Mouse (Mus musculus): Measurements from ENCODE around the gene Ssbp3. TPM values are rescaled to one million over a fixed set of nuclear protein-coding genes. Genes with fewer than 3 reads are reported as not detected.

Ssbp3 gene
- 10 to 100 TPM; 38.7 to 39.4 TPM for total RNA-seq (2021)

DNA sequence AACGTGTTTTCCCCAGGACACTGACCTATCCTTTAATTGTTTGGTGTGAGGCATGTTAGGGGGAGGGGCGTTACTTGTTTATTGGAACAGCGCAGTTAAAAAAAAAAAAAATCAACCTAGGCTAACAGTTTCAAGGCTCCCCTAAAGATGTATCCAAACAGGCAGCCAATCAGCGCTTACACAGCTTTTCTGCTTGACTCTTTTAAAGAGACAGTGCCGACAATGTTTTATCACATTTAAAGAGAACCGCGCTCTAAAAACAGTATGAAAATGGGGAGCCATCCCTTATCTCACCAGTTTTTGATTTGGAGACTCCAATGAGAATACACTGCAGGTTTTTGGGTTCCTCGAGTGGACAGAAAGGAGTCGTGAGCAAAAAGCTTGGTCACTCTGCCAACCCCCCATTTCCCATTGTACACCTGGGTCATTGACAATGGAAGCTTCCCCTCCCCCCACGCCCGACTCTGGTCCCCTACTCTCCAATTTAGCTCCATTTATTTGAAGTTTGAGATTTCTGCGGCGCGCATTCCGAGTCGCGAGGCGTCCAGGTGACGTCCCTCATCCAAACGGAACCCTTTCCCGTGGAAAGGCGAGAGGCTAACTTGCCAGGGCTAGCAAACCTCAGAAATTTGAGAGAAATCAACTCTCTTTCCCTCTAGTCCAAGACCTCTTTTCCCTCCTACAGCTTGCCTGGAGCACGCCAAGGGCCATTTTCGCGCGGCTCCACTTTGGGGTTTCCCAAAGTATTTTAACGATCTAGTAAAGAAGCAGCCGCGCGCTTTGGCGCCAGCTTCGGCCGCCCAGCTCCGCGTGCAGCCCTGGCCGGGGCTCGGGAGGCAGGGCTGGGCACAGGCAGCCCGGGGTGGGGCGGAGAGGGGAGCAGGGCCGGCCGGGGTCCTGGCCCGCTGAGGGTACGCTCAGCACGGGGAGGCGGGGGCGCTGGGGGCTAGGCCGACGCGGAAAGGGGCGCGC is at the start of gene Ssbp3:
Ssbp3 (plus strand) TSS at position 501 of the 972 bp plus-strand sequence.
- DNase-seq: peak; percentile 66 to 79
- intact Hi-C loops (cut with DNase I): loop anchor here (1.0 to 5.0 kb wide), 5 partner anchors 62 to 267 kb away; partner anchors contain the start of genes Cyb5rl, Mrpl37, Tceanc2 and Tmem59

- no peak for DNase-seq
- intact Hi-C loops (cut with DNase I): loop anchor here (2.0 kb wide), 1 partner anchor 21 kb away; no protein-coding TSS in a partner anchor
These were observed 48.6 kb upstream of the Ssbp3 start for GRCm38 (mm10) chr4:106861871-106862270.

- DNase-seq: peak in 1 of 2 experiments; percentile 24
- intact Hi-C loops (cut with DNase I): loop anchor here (2.0 kb wide), 1 partner anchor 22 kb away; no protein-coding TSS in a partner anchor
These were observed 48.2 kb upstream of the Ssbp3 start for GRCm38 (mm10) chr4:106862317-106862716.

GRCm38 (mm10) chr4:106862767-106863370 is 47.6 kb upstream of the Ssbp3 start:
- DNase-seq: no peak
- intact Hi-C loops (cut with DNase I): loop anchor here (2.0 kb wide), 1 partner anchor 22 kb away; no protein-coding TSS in a partner anchor

GRCm38 (mm10) chr4:106865415-106866110 is 44.9 kb upstream of the Ssbp3 start:
- intact Hi-C loops (cut with DNase I): loop anchor here (2.0 kb wide), 1 partner anchor 19 kb away; no protein-coding TSS in a partner anchor
- DNase-seq: no peak

GRCm38 (mm10) chr4:106866381-106866780 is 44.1 kb upstream of the Ssbp3 start:
- intact Hi-C loops (cut with DNase I): loop anchor here (2.0 kb wide), 1 partner anchor 18 kb away; no protein-coding TSS in a partner anchor
- no peak for DNase-seq

GRCm38 (mm10) chr4:106866845-106867244 is 43.7 kb upstream of the Ssbp3 start:
- intact Hi-C loops (cut with DNase I): loop anchor here (2.0 kb wide), 1 partner anchor 18 kb away; no protein-coding TSS in a partner anchor
- peak; percentile 38 for DNase-seq

DNA sequence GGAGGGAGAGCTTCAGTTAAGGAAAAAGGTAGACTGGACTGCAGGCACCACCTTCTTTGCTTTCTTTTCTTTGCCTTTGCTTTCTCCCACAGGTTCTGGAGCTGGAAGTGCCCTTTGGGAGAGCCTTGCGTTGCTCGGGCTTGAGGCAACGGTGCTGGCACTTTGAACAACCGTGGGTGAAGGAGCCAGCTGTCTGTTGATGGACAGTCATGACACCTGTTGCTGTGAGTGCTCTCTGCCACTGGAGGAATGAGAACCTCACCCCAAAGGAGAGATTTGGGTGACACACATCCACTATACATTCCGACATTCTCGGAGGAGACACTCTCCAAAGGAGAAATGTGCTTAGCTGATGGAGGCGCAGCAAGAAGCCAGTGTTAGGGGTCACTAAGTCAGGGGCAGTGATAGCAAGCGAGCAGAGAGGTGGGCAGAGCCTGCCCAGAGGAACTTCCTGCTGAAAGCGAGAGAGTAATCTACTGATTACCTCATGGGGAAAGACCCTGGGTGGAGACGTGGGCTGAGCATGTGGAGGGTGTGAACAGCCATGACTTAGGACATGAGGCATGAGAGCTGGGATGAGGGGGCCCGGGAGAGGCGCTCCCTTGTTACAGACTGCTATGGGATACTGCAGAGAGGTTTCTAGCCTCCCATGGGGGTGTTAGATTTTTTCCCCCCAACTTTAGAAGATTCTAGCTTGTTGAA is 41.6 kb upstream of the Ssbp3 start:
- DNase-seq: no peak
- intact Hi-C loops (cut with DNase I): no loop called here

DNA sequence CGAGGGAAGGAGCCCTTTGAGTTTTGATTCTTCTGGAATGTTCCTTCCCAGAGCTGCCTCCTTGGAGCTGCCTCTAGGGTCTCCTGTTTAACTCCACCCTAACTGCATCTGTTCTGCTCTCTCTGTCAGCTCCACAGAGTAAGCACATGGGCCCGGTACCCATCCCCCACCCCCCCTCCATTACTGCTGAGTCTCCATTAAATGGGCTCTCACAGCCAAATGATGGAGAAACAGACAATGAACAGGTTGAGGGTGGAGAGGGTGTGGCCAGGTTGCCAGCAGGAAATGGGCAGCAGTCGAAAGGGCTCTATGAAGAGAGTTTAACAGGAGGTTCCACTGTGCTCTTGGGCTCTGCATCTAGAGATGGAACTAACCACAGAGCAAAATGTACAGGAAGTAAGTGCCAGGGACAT is 41.0 kb upstream of the Ssbp3 start:
- intact Hi-C loops (cut with DNase I): no loop called here
- no peak for DNase-seq

DNA sequence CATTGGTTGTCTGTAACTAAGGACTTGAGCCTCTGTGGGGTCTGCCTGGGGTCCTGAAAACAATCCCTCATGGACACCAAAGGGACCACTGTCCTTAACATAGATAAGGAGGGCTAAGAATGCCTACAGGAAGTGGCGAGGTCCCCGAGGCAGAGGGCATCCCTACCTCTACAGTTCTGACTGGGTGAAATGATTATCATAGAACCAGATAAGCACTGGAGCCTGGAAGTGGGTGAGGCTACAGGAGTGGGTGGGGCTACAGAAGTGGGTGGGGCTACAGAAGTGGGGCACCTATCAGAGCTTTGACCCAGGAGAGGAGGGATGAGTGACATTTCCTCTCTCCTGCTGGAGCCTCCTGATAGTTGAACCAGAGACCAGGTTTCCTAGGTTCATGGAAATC is 39.9 kb upstream of the Ssbp3 start:
- DNase-seq: no peak
- intact Hi-C loops (cut with DNase I): no loop called here

DNA sequence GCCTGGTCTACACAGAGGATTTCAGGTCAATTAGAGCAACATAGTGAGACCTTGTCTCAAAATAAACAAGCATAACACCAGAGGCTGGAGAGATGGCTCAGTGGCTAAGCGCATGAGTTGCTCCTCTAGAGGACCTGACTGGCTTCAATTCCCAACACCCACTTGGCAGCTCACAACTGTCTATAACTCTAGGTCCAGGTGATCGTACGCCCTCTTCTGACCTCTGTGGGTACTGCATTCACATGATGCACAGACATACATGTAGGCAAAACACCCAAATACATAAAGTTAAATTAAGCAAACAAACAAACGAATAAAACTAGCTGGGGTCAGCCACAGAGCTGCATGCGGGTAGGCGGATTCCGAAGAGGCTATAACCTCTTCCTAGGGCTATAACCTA is 36.0 kb upstream of the Ssbp3 start:
- DNase-seq: no peak
- intact Hi-C loops (cut with DNase I): no loop called here

GRCm38 (mm10) chr4:106881101-106881500 is 29.4 kb upstream of the Ssbp3 start:
- DNase-seq: no peak
- intact Hi-C loops (cut with DNase I): no loop called here

DNA sequence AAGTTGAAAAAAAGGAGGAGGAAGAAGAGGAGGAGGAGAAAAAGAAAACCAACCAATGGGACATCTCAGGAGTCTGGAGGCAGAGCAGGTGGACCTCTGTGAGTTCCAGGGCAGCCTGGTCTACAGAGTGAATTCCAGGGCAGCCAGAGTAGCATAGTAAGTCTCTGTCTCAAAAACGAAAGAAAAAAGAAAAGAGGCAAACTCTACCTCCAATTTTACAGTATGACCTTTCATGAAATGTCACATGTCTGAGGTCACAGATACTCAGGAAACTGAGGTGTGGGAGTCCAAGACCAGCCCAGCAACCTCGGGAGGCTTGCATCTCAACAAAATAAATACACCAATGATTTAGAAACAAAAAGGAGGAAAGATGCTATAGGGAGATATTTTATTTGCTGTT is 27.4 kb upstream of the Ssbp3 start:
- intact Hi-C loops (cut with DNase I): no loop called here
- DNase-seq: no peak

GRCm38 (mm10) chr4:106886307-106887085 is 24.0 kb upstream of the Ssbp3 start:
- no peak for DNase-seq
- intact Hi-C loops (cut with DNase I): no loop called here

DNA sequence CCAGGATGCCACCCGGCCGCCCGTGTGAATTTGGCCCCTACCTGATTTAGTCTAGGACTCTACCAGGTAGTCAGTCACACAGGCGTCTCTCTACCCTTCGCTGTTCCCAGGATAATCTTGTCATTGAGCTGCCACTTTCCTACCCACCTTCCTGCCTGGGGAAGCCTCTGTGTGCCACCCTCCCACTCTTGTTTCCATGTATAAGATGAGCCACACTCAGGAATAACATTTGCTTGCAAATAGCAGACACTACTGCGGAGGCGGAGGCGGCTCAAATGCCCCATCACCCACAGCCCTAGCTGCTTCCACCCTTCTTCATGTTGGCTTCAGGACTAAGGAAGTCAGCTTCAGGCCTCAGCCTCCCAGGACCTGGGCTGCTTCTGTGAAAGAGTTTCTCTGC is 14.4 kb upstream of the Ssbp3 start:
- intact Hi-C loops (cut with DNase I): no loop called here

GRCm38 (mm10) chr4:106898923-106899322 is 11.6 kb upstream of the Ssbp3 start:
- no peak for DNase-seq
- intact Hi-C loops (cut with DNase I): no loop called here

More for the DNA sequence above, 14.4 kb upstream of the Ssbp3 start:
- no peak for DNase-seq

- DNase-seq: no peak
- intact Hi-C loops (cut with DNase I): no loop called here
These were observed 11.0 kb upstream of the Ssbp3 start for GRCm38 (mm10) chr4:106899471-106899870.

GRCm38 (mm10) chr4:106900718-106901117 is 9.8 kb upstream of the Ssbp3 start:
- no peak for DNase-seq
- intact Hi-C loops (cut with DNase I): no loop called here

DNA sequence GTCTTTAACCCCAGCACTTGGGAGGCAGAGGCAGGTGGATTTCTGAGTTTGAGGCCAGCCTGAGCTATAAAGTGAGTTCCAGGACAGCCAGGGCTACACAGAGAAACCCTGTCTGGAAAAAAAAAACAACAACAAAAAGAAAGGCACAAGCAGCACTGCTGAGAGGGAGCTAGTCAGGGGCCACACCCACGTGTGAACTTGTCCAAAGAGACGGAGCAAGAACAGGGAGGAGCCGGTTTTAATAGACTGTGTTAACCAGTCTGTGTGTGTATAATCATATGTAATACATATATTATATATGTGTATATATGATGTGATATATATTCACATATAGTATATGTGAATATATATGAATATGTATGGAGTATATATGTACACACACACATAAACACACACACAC is 8.9 kb upstream of the Ssbp3 start:
- no peak for DNase-seq
- intact Hi-C loops (cut with DNase I): no loop called here
